Mouse (Mus musculus): ENCODE measurements at regions not wholly inside any gene's neighbourhood (a gene's known extent, or its start where the extent isn't known, plus 50 kb on each side); places are given as distances from the start of the nearest gene placed in this dataset.

DNA sequence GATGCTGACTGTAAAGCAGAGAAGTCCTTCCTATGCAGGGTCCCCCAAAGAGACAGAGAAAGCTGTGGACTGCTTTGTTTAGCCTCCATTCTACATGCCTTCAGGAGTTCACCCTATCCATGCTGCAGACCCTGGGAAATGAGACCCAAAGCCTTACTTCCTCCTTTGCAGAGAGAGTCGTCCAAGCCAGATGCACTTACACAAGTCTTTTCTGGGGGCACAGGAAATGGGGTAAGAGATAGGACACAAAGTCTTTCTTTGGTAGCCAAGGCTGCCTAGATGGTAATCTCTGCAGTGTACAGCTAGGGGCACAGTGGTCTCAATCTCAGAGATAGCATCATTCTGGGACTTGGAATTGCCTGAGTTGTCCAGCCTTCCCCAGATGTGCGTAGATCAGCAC is 448.1 kb upstream of the Smim15 start:
- TF ChIP-seq POLR2A (IDR thresholded peaks at IDR 0.05; ENCODE audit: borderline replicate concordance, insufficient read depth, low read length), result no peak
- TF ChIP-seq CTCF (IDR thresholded peaks at IDR 0.05; ENCODE audit: borderline replicate concordance, insufficient read depth, low read depth, low read length), result no peak
- no peak for DNase-seq
- Histone ChIP-seq H3K4me1 (ENCODE audit: control insufficient read depth, insufficient read depth, low read length) (peaks cover 2% of the 10 kb centered on the region; the same call in 1 of the 2 replicates), H3K27ac (ENCODE audit: insufficient read depth, low read length) (no peak overlapping the region), H3K4me3 (replicated peaks; ENCODE audit: insufficient read depth, low read depth, low read length) (no peak overlapping the region), H3K27me3 (ENCODE audit: control insufficient read depth, insufficient read depth, low read length) (no peaks in the 10 kb centered on the region)
- WGBS, result 85% methylated on average over 2 of the region's 2 CpGs

GRCm38 (mm10) chr13:107588399-107589002 is 455.7 kb upstream of the Smim15 start:
- no peak overlapping the region for H3K27ac ChIP-seq (ENCODE audit: insufficient read depth, low read length)
- no peaks in the 10 kb centered on the region for H3K27me3 ChIP-seq (ENCODE audit: control insufficient read depth, insufficient read depth, low read length)
- WGBS, result 70% methylated on average over 9 of the region's 9 CpGs
- H3K4me1 ChIP-seq (ENCODE audit: control insufficient read depth, insufficient read depth, low read length), result no peaks in the 10 kb centered on the region
- DNase-seq, result no peak
- TF ChIP-seq POLR2A (IDR thresholded peaks at IDR 0.05; ENCODE audit: borderline replicate concordance, insufficient read depth, low read length), result no peak
- no peak for TF ChIP-seq CTCF (IDR thresholded peaks at IDR 0.05; ENCODE audit: borderline replicate concordance, insufficient read depth, low read depth, low read length)
- no peak overlapping the region for H3K4me3 ChIP-seq (replicated peaks; ENCODE audit: insufficient read depth, low read depth, low read length)

- Histone ChIP-seq H3K27ac (ENCODE audit: insufficient read depth, low read length) (no peak overlapping the region), H3K4me1 (ENCODE audit: control insufficient read depth, insufficient read depth, low read length) (no peaks in the 10 kb centered on the region), H3K4me3 (replicated peaks; ENCODE audit: insufficient read depth, low read depth, low read length) (no peak overlapping the region), H3K27me3 (ENCODE audit: control insufficient read depth, insufficient read depth, low read length) (no peaks in the 10 kb centered on the region)
- TF ChIP-seq POLR2A (IDR thresholded peaks at IDR 0.05; ENCODE audit: borderline replicate concordance, insufficient read depth, low read length) (no peak), CTCF (IDR thresholded peaks at IDR 0.05; ENCODE audit: borderline replicate concordance, insufficient read depth, low read depth, low read length) (no peak)
- no peak for DNase-seq
- WGBS, result 91% methylated on average over 8 of the region's 8 CpGs
Measured at GRCm38 (mm10) chr13:107587678-107588077, 456.6 kb upstream of the Smim15 start.

DNA sequence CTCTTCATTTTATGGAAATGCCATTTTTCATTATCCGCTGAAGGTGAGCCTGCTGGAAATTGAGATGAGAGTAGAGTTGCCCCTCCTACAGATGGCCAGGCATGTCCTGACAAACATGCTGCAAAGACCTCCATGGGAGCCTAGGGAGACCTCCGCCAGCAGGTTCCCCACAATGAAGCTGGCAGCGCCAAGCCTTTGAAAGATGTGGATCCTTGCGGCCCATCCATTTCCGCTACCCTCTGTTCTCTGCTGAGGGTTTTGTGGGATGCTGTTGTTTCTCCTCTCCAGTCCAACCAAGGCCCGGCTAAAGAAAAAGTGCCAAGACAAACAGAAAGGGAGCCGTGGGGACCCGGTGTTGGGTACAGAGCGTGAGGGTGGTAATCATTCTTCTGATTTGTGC is 458.3 kb upstream of the Smim15 start:
- WGBS, result 72% methylated on average over 9 of the region's 9 CpGs
- Histone ChIP-seq H3K27me3 (ENCODE audit: control insufficient read depth, insufficient read depth, low read length) (no peaks in the 10 kb centered on the region), H3K4me1 (ENCODE audit: control insufficient read depth, insufficient read depth, low read length) (no peaks in the 10 kb centered on the region), H3K4me3 (replicated peaks; ENCODE audit: insufficient read depth, low read depth, low read length) (no peak overlapping the region), H3K27ac (ENCODE audit: insufficient read depth, low read length) (no peak overlapping the region)
- no peak for DNase-seq
- TF ChIP-seq CTCF (IDR thresholded peaks at IDR 0.05; ENCODE audit: borderline replicate concordance, insufficient read depth, low read depth, low read length) (no peak), POLR2A (IDR thresholded peaks at IDR 0.05; ENCODE audit: borderline replicate concordance, insufficient read depth, low read length) (no peak)

DNA sequence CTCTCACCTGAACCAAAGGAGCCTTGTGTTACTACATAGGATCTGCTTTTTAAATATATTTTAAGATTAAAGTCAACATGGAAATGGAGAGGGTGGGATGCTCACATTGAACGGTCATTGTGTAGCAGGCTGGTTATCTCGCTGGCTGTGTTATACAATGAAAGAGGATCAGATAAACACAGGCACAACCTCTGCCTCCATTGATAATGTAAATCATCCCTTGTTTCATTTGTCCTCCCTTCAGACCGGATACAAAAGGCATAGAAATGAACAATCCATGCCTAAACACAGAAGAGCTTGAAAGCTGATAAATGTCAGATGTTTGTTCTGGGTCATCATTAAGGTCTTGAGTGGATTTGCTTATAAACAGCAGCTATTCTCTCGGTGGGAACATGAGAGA is 458.9 kb upstream of the Smim15 start:
- no peak for TF ChIP-seq CTCF (IDR thresholded peaks at IDR 0.05; ENCODE audit: borderline replicate concordance, insufficient read depth, low read depth, low read length)
- TF ChIP-seq POLR2A (IDR thresholded peaks at IDR 0.05; ENCODE audit: borderline replicate concordance, insufficient read depth, low read length), result no peak
- 46% methylated on average over 4 of the region's 4 CpGs for WGBS
- Histone ChIP-seq H3K4me1 (ENCODE audit: control insufficient read depth, insufficient read depth, low read length) (no peaks in the 10 kb centered on the region), H3K27me3 (ENCODE audit: control insufficient read depth, insufficient read depth, low read length) (no peaks in the 10 kb centered on the region), H3K4me3 (replicated peaks; ENCODE audit: insufficient read depth, low read depth, low read length) (no peak overlapping the region), H3K27ac (ENCODE audit: insufficient read depth, low read length) (no peak overlapping the region)
- no peak for DNase-seq

DNA sequence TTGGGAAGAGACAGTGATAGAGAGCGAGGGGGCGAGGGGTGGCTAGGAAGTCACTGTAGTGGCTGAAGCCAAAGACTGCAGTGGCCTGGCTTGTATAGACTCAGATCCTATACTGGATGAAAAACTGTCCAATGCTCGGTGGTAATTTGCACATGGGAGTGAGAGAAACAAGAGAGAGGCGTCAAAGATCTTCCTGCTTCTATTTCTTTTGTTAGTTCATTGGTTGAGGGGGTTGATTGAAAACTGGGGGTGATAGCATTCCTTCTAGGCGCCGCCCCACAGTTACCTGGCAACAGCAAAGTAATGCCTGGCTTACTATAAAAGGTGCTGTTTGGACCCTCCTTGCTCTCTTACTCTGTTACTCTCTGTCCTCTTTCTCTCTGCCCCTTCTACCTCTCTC is 465.3 kb upstream of the Smim15 start:
- TF ChIP-seq CTCF (IDR thresholded peaks at IDR 0.05; ENCODE audit: borderline replicate concordance, insufficient read depth, low read depth, low read length) (no peak), POLR2A (IDR thresholded peaks at IDR 0.05; ENCODE audit: borderline replicate concordance, insufficient read depth, low read length) (no peak)

DNA sequence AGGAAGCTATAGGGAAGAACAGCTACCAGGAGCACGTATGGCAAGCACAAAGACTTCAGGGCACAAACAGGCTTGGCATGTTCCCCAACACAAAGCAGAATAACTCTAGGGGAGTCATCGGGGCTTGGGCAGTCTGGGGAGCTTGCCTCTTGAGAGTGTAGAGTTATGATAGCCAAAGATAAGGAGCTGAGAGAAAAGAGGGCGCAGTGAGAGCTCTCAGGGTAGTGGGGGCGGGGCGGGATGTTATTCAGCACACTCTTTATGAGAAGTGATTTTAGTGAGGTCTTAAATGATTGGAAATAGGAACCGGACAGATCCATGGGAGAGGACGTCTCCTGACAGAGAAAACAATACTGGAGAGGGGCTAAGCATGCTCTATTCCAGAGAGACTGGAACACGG is 466.4 kb upstream of the Smim15 start:
- Histone ChIP-seq H3K27me3 (ENCODE audit: control insufficient read depth, insufficient read depth, low read length) (no peaks in the 10 kb centered on the region), H3K4me3 (replicated peaks; ENCODE audit: insufficient read depth, low read depth, low read length) (no peak overlapping the region), H3K27ac (ENCODE audit: insufficient read depth, low read length) (no peak overlapping the region), H3K4me1 (ENCODE audit: control insufficient read depth, insufficient read depth, low read length) (no peaks in the 10 kb centered on the region)
- TF ChIP-seq CTCF (IDR thresholded peaks at IDR 0.05; ENCODE audit: borderline replicate concordance, insufficient read depth, low read depth, low read length) (no peak), POLR2A (IDR thresholded peaks at IDR 0.05; ENCODE audit: borderline replicate concordance, insufficient read depth, low read length) (no peak)
- 80% methylated on average over 8 of the region's 8 CpGs for WGBS
- no peak for DNase-seq

More for the DNA sequence above, 465.3 kb upstream of the Smim15 start:
- 80% methylated on average over 6 of the region's 6 CpGs for WGBS
- Histone ChIP-seq H3K27me3 (ENCODE audit: control insufficient read depth, insufficient read depth, low read length) (no peaks in the 10 kb centered on the region), H3K4me3 (replicated peaks; ENCODE audit: insufficient read depth, low read depth, low read length) (no peak overlapping the region), H3K27ac (ENCODE audit: insufficient read depth, low read length) (no peak overlapping the region), H3K4me1 (ENCODE audit: control insufficient read depth, insufficient read depth, low read length) (no peaks in the 10 kb centered on the region)
- no peak for DNase-seq

- no peak for DNase-seq
- no peaks in the 10 kb centered on the region for H3K27me3 ChIP-seq (ENCODE audit: control insufficient read depth, insufficient read depth, low read length)
- no peak for TF ChIP-seq CTCF (IDR thresholded peaks at IDR 0.05; ENCODE audit: borderline replicate concordance, insufficient read depth, low read depth, low read length)
- no peak for TF ChIP-seq POLR2A (IDR thresholded peaks at IDR 0.05; ENCODE audit: borderline replicate concordance, insufficient read depth, low read length)
- 84% methylated on average over 4 of the region's 4 CpGs for WGBS
- H3K4me3 ChIP-seq (replicated peaks; ENCODE audit: insufficient read depth, low read depth, low read length), result no peak overlapping the region
- no peaks in the 10 kb centered on the region for H3K4me1 ChIP-seq (ENCODE audit: control insufficient read depth, insufficient read depth, low read length)
- H3K27ac ChIP-seq (ENCODE audit: insufficient read depth, low read length), result no peak overlapping the region
Measured at GRCm38 (mm10) chr13:107577272-107577671, 467.0 kb upstream of the Smim15 start.

All from cerebellum, adult 2 months (tissue).